Mouse (Mus musculus): ENCODE measurements around the gene Stx19.

The Stx19 gene

GRCm38 (mm10) chr16:62814491-62814890 is at the start of gene Stx19:
Gene Stx19, plus strand, starts transcription at chr16:62814676.
- no peak for DNase-seq

- DNase-seq, result peak; percentile 18 to 29
These were observed 41.0 kb upstream of the Stx19 start for GRCm38 (mm10) chr16:62773462-62773861.

DNA sequence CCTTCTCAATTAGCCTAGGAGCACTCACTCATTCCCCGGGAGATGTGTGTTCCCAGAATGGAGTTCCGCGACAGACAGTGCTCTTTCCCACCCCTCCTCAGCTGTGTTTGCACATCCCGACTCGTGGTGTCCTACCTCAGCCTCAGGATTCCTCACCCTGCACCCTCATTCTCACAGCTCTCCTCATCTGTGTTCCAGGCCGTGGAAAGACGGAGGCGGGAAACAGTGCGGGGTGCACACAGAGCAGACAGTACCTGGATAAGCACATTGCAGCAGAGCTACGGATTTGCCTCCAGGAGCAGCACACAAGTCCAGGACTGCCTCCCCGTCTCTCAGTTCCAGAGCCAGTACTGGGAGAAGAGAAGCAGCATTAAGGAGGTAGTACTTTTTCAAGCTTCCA is 38.4 kb upstream of the Stx19 start:
- DNase-seq, result no peak

DNA sequence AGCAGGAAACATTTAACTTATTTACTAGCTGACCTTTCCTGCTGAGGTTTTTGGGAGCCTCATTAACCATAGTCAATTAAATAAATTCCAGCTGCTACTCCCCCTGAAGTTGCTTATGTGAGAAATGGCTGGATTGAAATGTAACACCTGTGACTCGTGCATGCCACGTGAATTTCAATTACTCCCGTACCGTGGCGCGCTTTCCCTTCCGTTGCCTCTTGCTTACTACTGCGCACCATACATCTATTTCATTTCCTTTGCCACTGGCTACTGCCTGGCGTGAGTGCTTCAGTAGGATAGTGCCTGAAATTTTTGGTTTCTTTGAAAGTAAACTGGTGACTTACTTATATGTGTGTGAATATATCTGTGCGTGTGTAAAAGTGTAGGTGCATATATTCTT is 36.2 kb upstream of the Stx19 start:
- no peak for DNase-seq

DNA sequence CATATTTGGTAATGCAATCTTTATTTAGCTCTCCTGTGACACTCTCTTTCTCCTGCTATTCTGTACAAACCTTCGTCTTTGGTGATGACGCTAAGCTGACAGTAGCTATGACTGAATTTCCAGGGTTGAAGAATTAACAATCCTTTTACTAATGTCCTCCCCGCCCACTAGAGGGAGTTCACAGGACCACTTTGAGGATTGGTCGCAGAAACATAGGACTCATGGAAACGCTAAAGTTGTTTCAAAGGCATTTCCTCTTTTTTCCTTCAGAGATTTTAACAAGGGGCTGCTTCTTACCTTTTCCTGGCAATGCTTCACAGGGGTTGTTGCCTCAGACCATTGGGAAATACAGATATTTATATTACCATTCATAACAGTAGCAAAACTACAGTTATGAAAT is 32.2 kb upstream of the Stx19 start:
- DNase-seq, result peak; percentile 13 to 14

- peak; percentile 95 to 96 for DNase-seq
These were observed 27.7 kb upstream of the Stx19 start, which contains the start of gene Nsun3 for GRCm38 (mm10) chr16:62786621-62787331. Gene Nsun3, minus strand, starts transcription at chr16:62786818.

- no peak for DNase-seq
These were observed 17.9 kb upstream of the Stx19 start for GRCm38 (mm10) chr16:62796608-62797007.

DNA sequence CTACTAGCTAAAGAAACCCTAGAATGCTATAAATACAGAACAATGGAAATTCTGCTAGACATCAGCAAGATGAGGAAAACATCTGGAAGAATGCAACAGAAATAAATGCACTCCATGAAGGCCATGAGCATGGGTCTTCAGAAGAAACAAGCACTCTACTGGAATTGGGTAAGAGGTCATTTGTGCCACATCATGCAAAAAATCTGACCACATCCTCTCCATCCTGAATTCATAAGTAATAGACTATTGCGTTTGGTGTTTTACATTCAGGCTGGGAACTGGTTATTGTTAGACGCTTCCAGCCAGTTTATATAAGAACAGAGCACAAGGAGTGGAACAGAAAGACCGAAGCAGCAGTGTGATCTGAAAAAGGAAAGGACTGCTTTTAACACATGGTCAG is 15.7 kb upstream of the Stx19 start:
- DNase-seq, result no peak

- DNase-seq, result no peak
These were observed 15.1 kb upstream of the Stx19 start for GRCm38 (mm10) chr16:62799426-62799825.

- no peak for DNase-seq
These were observed 14.6 kb upstream of the Stx19 start for GRCm38 (mm10) chr16:62799839-62800238.

DNA sequence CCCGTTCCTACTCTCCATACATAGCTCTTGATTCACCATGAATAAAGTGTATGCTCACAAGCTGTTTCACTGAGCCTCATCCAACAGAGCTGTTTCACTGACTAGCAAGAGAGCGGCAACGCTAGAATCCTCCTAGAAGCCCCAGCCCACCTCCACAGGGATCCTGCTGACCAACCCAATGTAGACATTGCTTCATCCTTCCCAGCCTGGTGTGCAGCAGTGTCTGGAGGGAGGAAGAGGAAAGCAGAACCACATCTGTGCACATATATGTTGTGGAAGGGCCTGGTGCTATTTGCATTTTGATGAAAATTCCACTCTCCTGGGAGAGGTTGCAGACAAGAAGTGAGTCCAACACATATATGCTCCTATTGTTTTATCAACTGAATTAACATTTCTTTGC is 9.9 kb upstream of the Stx19 start:
- no peak for DNase-seq

GRCm38 (mm10) chr16:62807249-62807979 is 7.1 kb upstream of the Stx19 start:
- DNase-seq, result no peak

DNA sequence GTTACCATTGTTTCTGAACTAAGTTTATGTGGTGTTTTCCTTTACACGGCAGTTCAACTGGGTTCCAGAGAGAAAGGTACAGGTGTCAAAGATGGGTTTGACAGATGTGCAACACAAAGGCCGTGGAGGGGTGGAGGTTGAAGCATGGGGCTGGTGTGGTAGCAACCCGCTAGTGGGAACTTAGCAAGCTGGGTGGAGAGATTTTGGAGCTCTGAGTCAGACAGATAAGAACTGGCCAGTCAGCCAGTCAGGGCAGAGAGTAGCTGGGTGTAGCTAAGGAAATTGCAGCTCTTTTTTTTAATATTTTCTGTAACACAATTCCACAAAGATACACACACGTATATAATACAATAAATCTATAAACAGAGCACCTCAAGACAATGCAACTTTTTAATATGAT is 3.6 kb upstream of the Stx19 start:
- DNase-seq, result no peak

- DNase-seq, result no peak
These were observed 686 bp upstream of the Stx19 start for GRCm38 (mm10) chr16:62813790-62814189.

DNA sequence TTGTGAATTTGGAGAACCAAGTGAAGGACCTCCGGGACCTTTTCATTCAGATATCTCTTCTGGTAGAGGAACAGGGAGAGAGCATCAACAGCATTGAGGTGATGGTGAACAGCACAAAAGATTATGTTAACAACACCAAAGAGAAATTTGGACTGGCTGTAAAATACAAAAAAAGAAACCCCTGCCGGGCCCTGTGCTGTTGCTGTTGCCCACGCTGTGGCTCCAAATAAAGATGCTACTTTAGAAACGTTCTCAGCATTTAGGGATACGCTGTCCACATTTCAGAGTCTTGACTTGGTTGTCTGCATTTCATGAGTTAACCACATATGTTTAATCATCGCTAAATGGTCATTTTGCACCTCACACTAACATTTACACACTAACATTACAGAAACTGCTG is 8.0 kb downstream of the Stx19 start:
- no peak for DNase-seq

GRCm38 (mm10) chr16:62826156-62827001 is 11.9 kb downstream of the Stx19 start:
- peak; percentile 47 to 72 for DNase-seq

DNA sequence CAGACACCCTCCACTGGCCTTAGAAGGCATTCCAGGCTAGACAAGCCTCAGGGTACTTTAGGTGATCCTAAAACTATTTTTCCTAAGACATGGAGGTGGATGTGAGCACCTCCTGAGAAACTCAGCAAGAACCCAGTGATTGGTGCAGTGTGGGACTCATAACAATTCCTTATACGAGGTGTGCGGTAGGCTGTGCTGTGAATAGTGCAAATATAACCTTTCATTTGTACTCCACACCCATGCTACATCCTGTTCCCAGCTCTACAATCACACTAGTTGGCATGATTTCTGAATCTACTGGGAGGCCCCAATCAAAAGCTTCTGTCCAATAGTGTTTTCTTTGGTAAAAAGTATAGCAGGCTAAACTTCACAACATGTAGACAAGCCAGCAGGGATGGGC is 17.6 kb downstream of the Stx19 start:
- no peak for DNase-seq

GRCm38 (mm10) chr16:62832481-62832880 is 18.0 kb downstream of the Stx19 start:
- DNase-seq, result peak; percentile 59 to 69

- DNase-seq, result no peak
These were observed 19.7 kb downstream of the Stx19 start for GRCm38 (mm10) chr16:62834016-62834735.

- no peak for DNase-seq
These were observed 30.9 kb downstream of the Stx19 start for GRCm38 (mm10) chr16:62845341-62845740.

- DNase-seq, result peak; percentile 94 to 96
These were observed 32.2 kb downstream of the Stx19 start, which contains the start of gene Arl13b for GRCm38 (mm10) chr16:62846498-62847312. Gene Arl13b, minus strand, starts transcription at chr16:62847040.

Data from cerebellum, postnatal 10 days (tissue).